Mouse (Mus musculus): ENCODE results near the gene Tmx2.
"Not testable (repeated sequence)": the region's sequence is repeated elsewhere in the genome, so short reads cannot be mapped to it uniquely, and the experiment has no call there.

Tmx2 gene

DNA sequence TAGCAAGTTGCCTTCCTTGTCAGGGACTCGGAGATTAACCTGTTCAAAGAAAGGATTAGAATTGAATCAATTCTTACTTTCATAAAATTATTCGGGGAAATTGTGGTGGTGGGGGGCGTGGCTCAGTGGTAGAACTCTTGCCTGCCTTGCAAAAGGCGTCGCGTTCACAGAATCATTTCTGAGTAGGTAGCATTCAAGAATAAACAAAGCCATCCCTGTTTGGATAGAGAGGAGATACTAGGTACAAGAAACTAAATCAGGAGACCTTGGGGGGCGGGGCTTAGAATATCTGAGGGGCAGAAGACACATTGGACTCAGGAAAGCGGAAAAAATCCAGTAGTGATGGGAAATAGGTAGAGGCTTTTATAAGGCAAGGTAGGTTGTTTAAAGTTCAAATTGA lies at the start of gene Tmx2:
Tmx2 (minus strand) TSS at position 125 of the 400 bp plus-strand sequence.
- no peak for DNase-seq (ENCODE audit: low spot score)

DNA sequence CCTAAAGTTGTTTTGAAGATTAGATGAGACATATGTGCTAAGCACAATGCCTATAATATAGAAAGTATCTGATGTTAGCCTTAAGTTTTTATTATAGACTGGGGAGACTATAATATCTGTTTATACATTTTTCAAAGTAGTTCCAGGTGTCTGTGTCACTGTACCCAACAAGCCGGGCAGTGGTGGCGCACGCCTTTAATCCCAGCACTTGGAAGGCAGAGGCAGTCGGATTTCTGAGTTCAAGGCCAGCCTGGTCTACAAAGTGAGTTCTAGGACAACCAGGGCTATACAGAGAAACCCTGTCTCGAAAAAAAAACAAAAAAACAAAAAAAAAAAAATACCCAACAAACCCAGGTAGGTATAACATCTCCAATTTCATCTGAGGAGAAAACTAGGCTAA lies 49.3 kb upstream of the Tmx2 start:
- not testable (repeated sequence) for DNase-seq (ENCODE audit: low spot score)

DNA sequence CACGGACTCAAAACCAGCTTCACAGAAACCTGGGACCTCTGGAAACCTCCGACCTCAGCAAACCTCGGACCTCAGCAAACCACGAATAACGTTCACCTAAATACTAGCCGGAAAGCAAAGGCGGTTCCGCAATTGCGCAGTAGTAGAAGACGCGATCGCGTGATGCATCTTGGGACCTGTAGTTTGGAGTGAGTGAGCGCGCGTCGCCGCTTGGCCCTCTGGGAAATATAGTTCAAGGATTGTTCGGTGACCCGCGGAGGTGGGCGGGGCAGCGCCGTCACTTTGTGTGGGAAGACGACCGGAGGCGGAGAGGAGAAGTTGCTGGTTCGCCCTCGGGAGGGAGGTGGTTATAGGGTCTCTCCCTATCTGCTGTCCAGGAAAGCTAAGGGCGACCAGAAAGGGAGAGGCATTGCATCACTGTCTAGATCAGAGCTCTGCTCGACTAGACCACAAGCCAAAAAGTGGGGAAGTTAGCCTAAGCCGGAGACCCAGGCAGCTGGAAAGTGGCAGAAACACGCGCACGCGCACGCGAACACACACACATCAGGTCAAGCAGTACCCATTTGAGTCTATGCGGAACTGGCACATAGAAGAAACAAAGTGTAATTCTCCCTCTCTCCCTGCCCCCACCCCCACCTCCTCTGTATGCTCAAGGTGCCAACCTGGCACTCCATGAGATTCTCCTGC lies 48.4 kb upstream of the Tmx2 start, which contains the start of gene Clp1:
Clp1 (minus strand) TSS at position 179 of the 687 bp plus-strand sequence.
- DNase-seq (ENCODE audit: low spot score) = peak; percentile 90

DNA sequence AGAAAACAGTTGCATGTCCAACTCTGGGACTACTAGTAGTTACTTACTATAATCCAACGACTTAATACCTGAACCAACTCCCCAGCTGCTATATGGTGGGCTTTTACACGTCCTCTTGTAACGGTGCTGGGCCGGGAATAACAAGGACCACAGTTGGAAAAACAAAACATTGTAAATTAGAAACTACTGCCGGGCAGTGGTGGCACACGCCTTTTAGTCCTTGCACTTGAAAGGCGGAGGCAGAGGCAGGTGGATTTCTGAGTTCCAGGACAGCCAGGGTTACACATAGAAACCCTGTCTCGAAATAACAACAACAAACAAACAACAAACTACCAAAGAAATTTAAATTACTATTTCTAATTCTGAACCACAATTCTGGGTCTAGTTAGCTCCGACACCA lies 47.8 kb upstream of the Tmx2 start:
- no peak for DNase-seq (ENCODE audit: low spot score)

DNA sequence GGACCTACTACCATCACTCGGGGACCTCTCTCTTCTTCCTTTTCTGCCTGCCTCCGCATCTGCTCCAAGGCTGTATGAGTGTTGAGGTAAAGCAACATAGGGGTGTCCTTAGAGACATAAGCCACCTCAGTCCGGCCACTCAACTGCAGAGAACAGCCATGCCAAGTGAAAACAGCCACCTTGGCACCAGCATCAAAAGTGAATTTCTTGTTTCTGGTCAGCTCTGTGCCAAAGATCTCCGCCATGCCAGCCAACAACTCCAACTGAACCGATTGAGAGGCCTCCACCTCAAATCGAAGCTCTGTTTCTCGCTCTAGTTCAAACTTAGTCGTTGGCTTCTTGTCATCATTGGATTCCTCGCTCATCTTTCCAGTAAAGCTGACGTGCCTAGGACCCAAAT lies 46.8 kb upstream of the Tmx2 start:
- no peak for DNase-seq (ENCODE audit: low spot score)

DNA sequence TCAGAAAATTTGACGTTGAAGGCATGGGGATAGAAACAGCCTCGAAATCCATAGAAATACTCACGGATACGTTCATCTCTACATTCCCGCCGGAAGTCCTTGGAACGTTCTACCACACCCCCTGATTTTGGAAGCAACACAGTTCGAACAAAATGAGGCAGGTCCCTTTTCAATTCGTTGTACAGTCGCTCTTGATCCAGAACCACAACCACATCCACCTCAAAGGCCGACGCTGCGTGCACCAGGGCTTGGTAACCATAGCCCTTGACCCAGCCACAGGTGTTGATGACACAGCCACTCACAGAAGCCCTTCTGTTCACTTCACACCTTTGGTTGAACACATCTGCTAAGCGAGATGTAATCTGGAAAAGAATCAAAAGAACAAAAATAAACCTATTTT lies 44.9 kb upstream of the Tmx2 start:
- no peak for DNase-seq (ENCODE audit: low spot score)

DNA sequence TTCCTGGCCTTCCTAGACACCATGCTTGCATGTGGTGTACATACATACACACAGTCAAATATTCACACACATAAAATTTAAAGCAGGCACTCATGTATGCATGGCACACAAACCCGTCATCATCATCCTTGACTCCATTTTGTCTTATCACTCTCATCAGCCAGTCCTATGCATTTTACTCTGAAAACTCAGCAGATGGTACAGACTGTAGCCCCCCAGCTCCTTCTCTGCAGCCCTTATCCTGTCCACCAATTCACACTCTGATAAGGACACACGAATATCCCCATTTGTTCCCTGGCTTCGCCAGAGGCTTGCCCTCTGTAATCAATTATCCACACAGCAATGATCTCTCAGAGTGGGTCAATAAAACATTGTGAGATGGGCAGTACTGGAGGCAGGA lies 42.2 kb upstream of the Tmx2 start:
- no peak for DNase-seq (ENCODE audit: low spot score)

DNA sequence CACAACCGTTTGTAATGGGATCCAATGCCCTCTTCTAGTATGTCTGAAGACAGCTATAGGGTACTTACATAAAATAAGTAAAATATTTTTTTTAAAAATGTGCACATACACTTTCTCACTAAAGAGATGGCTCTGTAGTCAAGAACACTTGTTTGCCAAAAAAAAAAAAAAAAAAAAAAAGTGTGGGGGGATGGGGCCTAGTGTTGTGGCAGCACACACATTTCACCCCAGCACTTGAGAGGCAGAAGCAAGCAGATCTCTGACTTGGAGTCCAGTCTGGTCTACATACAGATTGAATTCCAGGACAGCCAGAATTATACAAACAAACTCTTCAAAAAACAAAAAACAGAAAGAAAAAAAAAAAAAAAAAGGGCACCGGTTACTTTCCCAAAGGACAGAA lies 41.8 kb upstream of the Tmx2 start:
- DNase-seq (ENCODE audit: low spot score) = no peak

DNA sequence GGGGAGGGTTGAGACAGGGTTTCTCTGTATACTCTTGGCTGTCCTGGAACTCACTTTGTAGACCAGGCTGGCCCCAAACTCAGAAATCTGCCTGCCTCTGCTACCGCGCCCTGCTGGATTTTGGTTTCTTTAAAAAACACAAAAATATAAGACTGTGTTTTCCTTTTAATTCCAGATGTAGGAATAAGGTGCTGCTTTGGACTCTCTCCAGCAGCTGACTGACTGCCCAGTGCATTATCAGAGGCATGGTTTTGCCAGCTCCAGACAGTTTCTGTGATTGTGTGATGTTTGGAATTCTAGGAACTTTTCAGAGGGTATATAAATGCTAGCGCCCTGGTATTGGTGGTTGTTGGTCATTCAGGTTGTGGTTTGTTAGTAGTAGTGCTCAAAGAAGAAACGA lies 38.4 kb upstream of the Tmx2 start:
- no peak for DNase-seq (ENCODE audit: low spot score)

DNA sequence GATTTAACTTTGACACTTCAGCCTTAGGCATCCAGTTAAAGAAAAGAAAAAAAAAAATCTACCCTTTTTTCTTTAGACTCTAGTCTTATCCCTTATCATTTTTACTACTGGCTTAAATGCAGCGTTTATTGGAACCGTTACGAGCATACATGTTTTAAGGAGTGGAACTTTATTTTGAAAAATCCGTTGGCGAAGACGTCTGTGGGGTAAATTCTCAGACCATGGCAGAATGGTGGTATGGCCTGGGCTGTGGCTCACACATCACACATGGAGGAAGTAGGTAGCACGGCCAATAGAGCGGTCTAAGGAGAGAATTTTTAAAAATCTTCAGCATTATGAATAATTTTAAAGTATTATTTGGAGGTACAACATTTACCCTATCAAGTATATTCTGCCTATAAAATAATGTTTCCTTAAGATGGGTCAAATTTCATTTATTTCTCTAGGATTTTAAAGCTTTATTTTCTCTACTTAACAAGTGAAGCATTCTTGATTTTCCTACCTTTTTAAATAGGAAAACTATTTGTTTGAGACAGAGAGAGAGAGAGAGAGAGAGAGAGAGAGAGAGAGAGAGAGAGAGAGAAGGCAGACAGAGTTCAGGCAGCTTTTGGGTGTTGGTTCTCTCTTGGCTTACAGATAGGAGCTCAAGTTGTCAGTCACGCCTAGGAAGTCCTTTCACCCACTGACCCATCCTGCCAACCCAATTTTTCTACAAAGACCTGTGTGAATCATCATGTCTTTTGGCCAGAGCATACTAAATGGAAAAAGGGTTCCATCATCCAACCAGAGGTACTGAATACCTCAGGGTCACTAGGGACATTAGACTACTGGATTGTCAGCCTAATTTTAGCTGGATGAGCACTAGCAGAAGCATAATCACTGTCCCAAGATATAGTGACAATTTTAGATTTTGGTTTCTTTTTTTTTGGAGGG lies 37.7 kb upstream of the Tmx2 start:
- no peak for DNase-seq (ENCODE audit: low spot score)

DNA sequence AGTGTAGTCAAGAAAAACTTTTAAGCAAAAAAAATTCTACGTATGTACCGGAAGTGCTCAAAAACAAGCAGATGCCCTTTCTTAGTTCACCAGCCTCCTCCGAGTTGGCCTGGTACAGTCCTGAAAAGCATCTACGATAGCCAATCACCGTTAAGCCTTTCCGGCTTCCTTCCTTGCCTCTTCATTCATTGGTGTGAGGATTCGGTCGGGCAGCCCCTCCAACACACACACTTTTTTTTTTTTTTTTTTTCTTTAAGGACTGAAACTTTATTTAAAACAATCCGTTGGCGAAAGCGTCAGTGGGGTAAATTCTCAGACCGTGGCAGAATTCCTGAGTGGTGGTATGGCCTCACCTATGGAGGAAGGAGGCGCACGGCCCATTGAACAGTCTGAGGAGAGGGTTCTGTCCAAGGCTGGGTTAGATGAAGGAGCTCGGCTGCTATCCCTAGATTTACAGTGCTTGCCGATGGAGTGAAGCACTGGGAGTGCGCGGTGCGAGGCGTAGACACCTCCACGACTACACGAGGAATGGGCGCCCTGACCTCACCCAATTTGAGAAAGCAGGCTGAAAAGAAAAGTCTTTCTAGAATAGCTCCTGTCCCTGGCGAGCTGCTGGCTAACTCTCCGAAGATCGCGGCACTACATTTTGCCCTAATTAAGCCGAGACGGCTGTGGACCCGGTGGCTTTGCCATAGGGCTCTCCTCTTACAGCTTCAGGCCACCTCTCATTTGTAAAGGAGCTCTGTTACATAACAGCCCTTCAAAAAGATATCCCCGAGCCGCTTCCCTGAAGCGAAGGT lies 36.8 kb upstream of the Tmx2 start:
- DNase-seq (ENCODE audit: low spot score) = peak; percentile 50

DNA sequence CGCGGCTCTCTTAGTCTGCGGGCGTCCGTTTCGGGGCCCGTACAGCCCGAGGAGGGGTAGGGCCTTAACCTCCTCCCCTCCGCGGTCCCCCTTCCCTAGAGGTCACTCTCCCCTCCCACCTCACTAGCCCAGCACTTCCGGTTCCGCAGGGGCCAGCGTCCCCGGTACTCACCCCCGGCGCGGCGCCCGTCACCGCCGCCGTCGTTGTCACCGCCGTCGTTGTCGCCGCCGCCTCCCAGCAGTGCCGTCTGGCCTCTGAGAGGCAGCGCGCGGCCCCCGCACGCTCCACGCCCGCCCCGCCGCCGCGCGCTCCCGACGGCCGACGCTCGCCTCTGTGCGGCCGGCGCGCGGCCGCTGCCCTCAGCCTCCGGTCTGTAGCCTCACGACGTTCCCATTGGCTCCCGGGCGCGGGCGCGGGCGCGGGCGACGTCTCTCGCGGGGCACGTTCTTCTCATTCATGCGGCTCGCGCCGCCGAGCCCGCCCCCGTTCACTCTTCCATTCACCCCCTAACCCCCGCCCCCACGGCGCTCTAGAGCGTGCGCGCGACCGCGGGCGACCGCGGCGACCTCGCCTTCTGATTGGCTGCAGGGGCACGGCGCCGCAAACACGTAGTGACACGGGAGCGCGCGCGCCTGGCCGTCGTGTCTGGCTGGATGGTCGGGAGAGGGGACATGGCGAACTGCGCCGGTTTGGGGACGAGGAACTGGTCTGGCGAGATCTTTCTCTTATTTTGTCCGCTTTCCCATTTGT lies 36.0 kb upstream of the Tmx2 start, which contains the start of gene Zdhhc5:
Zdhhc5 (minus strand) TSS at position 370 of the 751 bp plus-strand sequence.
- DNase-seq (ENCODE audit: low spot score) = peak; percentile 98

DNA sequence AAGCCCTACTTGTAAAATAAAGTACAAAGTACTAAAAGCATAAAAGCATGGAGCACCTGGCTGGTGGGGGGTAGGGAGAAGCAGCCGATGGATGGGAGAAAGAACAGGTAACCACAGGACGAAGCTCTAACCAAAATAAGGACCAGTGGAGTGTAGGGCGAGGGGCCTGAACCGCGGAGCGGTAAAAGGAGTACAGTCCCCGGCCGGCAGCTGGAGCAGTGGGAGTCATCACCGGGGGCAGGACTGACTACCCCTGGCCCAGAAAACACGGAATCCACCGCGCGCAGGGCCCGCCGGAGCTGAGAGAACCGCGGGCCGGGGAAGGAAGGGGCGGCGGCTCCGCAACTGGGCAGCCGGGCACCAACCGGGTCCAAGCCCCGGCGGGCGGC lies 35.5 kb upstream of the Tmx2 start:
- DNase-seq (ENCODE audit: low spot score) = no peak

DNA sequence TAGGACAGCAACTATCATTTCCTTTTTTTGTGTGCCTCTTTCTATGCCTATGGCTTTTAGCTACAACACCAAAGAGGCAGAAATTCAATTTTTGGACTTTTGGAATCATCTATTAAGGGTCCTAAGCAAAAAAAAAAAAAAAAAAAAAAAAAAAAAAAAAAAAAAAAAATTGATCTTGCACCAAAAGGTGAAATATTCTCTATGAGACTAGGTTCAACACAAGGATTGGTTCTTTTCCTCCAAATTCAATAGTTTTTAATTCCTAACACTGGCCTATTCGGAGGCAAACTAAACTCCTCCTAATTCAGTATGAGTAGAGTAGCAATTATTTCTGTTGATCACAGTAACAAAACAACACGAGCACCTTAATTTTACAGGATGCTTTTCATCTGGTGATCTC lies 33.0 kb upstream of the Tmx2 start:
- DNase-seq (ENCODE audit: low spot score) = no peak

DNA sequence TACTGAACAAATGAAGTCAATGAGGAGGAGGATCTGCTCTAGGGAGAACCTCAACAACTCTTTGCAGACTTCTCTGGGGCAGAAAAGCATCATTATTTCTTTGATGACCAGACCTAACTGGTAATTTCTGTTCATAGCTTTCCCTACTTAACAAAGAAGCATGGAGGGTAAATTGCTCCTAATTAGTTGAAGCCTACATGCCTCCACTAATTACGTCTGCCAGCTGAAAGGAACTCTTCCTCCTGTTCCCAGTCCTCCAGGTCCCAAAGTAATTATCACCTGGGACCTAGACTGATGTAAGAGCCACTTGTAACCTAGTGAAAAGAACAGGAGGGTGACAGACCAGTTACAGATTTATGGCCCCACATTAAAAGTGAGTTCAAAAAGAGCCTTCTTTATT lies 28.6 kb upstream of the Tmx2 start:
- DNase-seq (ENCODE audit: low spot score) = no peak

DNA sequence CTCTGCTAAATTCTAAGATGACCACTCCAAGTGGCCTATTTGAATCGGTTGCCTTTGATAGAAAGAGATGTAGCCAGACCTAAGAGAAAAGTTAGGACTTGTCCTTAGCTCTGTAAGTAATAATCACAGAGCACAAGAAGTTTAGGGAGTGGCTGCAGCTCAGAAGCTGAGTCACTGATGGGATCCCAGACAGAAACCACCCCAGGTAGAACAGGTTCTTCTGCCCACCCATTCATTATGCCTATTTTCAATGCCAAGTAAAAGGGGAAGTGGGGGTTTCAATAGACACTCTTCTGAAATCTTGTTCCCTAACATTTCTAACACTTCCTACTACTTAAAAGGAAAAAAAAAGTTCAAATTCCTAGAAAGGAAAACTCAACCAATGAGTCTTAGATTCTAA lies 26.4 kb upstream of the Tmx2 start:
- DNase-seq (ENCODE audit: low spot score) = no peak

DNA sequence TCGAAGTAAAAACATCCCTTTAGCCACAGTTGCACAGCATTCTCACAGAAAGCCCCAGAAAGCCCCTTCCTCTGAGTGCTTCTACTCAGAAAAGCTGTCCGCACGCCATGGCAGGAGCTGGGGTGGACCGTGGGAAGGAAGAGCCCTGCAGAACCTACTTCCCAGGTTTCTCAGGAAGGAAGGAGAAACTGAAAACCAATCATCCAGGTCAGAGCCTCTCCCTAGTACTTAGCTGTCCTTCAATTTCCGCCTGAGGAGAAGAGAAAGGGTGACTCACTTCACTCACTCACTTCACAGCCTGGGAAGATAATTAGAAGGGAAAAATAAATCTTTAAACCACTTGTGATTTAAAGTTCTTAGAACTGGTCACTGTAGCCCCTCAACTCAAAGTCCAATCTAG lies 25.4 kb upstream of the Tmx2 start:
- no peak for DNase-seq (ENCODE audit: low spot score)

DNA sequence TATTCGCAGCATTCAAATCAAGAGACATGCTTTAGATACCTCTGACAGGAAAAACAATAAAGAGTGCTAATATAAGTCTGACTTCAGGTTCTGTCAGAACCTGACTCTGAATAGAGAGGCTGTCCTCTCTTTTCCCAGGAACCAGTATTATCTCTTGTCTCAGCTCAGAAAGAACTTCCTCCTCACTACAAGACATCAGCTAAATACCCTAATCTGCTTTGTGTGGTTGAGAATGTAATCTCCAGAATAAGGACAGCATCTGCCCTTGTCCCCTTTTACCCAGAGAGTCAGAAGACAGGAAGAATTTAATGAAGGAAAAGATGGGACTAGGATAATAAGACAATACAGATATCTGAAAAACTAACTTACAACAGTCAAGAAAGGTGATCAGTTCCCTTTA lies 24.6 kb upstream of the Tmx2 start:
- DNase-seq (ENCODE audit: low spot score) = no peak

DNA sequence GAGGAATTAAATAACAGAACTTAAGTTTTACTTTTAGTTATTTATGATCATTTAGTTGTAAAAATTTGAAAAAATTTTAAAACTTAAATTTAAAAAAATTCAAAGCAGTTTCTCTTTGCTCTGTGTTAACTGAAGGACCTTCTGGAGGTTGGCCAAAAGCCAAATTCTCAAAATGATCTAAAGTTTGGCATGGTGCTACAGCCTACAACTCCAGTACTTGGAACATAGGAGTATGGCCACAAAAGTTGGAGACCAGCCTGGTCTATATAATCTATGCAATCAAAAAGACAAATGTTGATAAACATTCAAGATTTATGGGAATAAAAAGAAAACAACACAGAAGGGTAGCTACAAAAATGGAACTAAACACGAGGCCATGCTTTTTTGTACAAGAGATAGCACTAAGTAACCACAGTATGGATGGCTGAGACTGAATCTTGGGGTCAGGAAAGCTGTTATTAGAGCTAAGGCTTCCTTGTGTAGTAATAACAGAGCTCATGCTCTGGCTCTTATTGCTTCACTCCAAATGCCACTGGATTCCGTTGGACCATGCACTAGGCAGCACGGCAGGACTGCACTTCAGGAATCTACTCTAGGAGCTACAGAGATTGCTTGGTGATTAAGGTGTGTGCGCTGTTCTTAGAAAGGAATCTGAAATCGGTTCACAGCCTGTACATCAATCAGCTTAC lies 16.2 kb upstream of the Tmx2 start:
- DNase-seq (ENCODE audit: low spot score) = no peak

DNA sequence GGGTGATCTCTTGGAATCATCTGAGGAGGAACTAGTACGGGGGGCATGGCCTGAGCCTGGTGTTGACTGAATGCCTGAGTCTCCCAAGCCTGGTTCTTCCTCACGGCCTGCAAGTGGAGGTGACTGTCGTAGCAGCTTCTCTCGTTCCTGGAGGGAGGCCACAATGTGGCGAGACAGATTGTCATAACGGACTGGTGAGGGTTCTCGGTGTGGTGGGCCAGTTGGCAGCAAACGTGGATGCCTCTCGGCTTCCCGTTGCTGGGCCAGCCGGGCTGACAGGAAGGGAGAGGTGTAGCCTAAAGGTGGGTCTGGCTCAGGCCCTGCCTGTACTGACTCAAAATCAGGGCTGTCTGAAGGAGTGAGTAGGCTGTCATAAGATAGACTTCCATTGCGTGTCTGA lies 11.1 kb upstream of the Tmx2 start:
- no peak for DNase-seq (ENCODE audit: low spot score)

Measured in urinary bladder, postnatal 25 days (tissue).